Mouse (Mus musculus) heart, embryonic 10.5 days (tissue): ENCODE measurements around the gene Slc25a34. TPM values are rescaled to one million over a fixed set of nuclear protein-coding genes. Genes with fewer than 3 reads are reported as not detected.
A peak's percentile ranks its signal among the peaks of the same experiment; 100 is the strongest.

ENCODE experiments used
- DNase-seq: peaks from one replicate; pipeline ENCODE4 v3.0.0-alpha.2; 2017; ENCODE audit warnings: low spot score
- H3K27ac ChIP-seq: fragments of 300-500 bp; sonication (generic); 2 replicates; pipeline ENCODE4 v1.5.1; 2016; ENCODE audit warnings: mild to moderate bottlenecking
- H3K27me3 ChIP-seq: fragments of 300-500 bp; sonication (generic); 2 replicates; pipeline ENCODE4 v1.6.1; 2016; ENCODE audit warnings: mild to moderate bottlenecking; ENCODE audit not compliant: poor library complexity, insufficient read depth, severe bottlenecking
- H3K36me3 ChIP-seq: fragments of 300-500 bp; sonication (generic); 2 replicates; pipeline ENCODE4 v1.6.1; 2016; ENCODE audit warnings: mild to moderate bottlenecking, moderate library complexity
- H3K4me1 ChIP-seq: fragments of 300-500 bp; sonication (generic); 2 replicates; pipeline ENCODE4 v1.6.1; 2016; ENCODE audit warnings: mild to moderate bottlenecking
- H3K4me3 ChIP-seq: fragments of 300-500 bp; sonication (generic); 2 replicates; pipeline ENCODE4 v1.5.1; 2016; ENCODE audit warnings: mild to moderate bottlenecking, moderate library complexity
- H3K9me3 ChIP-seq: fragments of 300-500 bp; sonication (generic); 2 replicates; pipeline ENCODE4 v1.6.1; 2016; ENCODE audit warnings: mild to moderate bottlenecking, moderate library complexity
- WGBS: fragments of 180-500 bp; shearing (Covaris S2); methylation state at CpG from one replicate; pipeline ENCODE4 v1.1.7; 2016; 5-methylcytosine and 5-hydroxymethylcytosine counted together
- polyA plus RNA-seq: library from polyadenylated mRNA; unstranded; fragments of >200 nt; fragmentation: Nextera tagmentation; extraction: Ambion mirVana; gene quantifications from 2 replicates; pipeline ENCODE4 v1.2.1, GENCODE M21; 2016

Slc25a34 gene
- polyA plus RNA-seq, 1 experiment from 2014 or later = 0.34 TPM

DNA sequence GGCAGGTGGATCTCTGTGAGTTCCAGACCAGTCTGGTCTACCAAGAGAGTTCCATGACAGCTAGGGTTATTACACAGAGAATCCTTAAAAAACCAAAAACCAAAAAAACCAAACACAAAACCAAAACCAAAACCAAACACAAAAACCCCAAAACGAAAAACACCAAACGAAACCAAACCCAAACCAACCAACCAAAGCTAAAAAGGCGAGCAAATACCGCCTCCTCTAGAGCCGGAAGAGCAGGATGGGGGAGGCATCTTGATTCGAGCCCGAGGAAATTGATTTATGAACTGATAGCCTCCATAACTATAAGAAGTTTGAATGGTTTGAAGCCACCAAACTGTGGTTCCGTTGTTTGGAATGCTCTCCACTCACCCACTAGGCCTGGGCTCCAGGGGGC is 39.7 kb downstream of the Slc25a34 start:
- H3K36me3 ChIP-seq = peaks cover 87% of the 10 kb centered on the region
- H3K27me3 ChIP-seq = no peaks in the 10 kb centered on the region
- 0 out of 2 replicates have a peak, but pooled peaks cover 3% of the 10 kb centered on the region for H3K4me1 ChIP-seq
- 85% methylated on average over 8 of the region's 8 CpGs for WGBS
- no peak overlapping the region for H3K4me3 ChIP-seq
- no peak for DNase-seq
- H3K9me3 ChIP-seq = no peaks in the 10 kb centered on the region
- H3K27ac ChIP-seq = no peak overlapping the region

GRCm38 (mm10) chr4:141581051-141581450 is 42.6 kb downstream of the Slc25a34 start:
- H3K4me1 ChIP-seq = 0 out of 2 replicates have a peak, but pooled peaks cover 8% of the 10 kb centered on the region
- H3K4me3 ChIP-seq = no peak overlapping the region
- H3K9me3 ChIP-seq = no peaks in the 10 kb centered on the region
- peaks cover 86% of the 10 kb centered on the region for H3K36me3 ChIP-seq
- H3K27me3 ChIP-seq = no peaks in the 10 kb centered on the region
- WGBS = 92% methylated on average over 13 of the region's 13 CpGs
- no peak for DNase-seq
- H3K27ac ChIP-seq = no peak overlapping the region

DNA sequence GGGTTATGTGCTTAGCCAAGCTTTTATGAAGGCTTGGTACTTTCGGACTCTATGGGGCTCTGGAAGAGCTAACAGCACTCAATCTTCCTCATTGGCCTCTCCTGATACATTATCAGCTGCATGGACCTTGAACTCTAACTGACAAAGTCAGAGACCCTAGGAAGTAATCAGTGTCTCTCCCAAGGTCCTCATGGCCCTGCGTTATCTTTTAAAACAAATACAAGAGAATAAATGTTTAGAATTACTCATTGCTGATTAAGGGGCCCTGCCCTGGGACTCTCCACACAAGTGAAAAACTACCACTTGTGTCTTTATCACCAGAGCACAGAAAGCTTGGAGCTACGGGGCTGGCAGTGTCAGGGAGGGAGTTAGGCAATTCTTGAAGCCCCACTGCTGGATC is 44.8 kb downstream of the Slc25a34 start:
- H3K27ac ChIP-seq = no peak overlapping the region
- H3K9me3 ChIP-seq = no peaks in the 10 kb centered on the region
- peaks cover 15% of the 10 kb centered on the region for H3K4me1 ChIP-seq
- WGBS = 41% methylated on average over 3 of the region's 3 CpGs
- peaks cover 67% of the 10 kb centered on the region for H3K36me3 ChIP-seq
- no peak for DNase-seq
- no peak overlapping the region for H3K4me3 ChIP-seq
- no peaks in the 10 kb centered on the region for H3K27me3 ChIP-seq

DNA sequence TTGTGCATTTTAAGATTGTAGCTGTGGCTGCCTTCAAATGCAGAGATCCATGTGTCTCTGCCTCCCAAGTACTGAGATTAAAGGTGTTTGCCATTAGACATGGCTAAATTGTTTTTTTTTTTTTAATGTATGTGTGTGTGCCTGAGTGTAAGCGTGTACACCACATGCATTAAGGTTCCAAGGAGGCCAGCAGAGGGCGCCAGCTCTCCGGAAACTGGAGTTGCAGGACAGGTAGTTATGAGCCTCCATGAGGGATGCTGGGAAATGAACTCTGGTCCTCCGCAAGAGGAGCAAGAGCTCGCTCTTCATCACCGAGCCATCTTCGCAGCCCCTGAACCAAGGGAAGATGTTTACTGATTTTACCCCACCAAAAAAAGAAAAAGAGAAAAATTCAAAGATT is 46.7 kb downstream of the Slc25a34 start:
- Histone ChIP-seq H3K27ac (no peak overlapping the region), H3K36me3 (peaks cover 49% of the 10 kb centered on the region), H3K4me1 (peaks cover 29% of the 10 kb centered on the region), H3K4me3 (no peak overlapping the region), H3K9me3 (no peaks in the 10 kb centered on the region), H3K27me3 (no peaks in the 10 kb centered on the region)
- no peak for DNase-seq
- 92% methylated on average over 7 of the region's 7 CpGs for WGBS

- 83% methylated on average over 11 of the region's 11 CpGs for WGBS
- Histone ChIP-seq H3K36me3 (peaks cover 48% of the 10 kb centered on the region), H3K4me3 (no peak overlapping the region), H3K27ac (no peak overlapping the region), H3K27me3 (no peaks in the 10 kb centered on the region), H3K9me3 (no peaks in the 10 kb centered on the region), H3K4me1 (peaks cover 29% of the 10 kb centered on the region)
- no peak for DNase-seq
These were observed 47.2 kb downstream of the Slc25a34 start for GRCm38 (mm10) chr4:141576404-141576803.

GRCm38 (mm10) chr4:141574789-141575702 is 48.6 kb downstream of the Slc25a34 start:
- Histone ChIP-seq H3K36me3 (peaks cover 36% of the 10 kb centered on the region), H3K27me3 (no peaks in the 10 kb centered on the region), H3K27ac (no peak overlapping the region), H3K4me3 (no peak overlapping the region), H3K4me1 (peaks cover 38% of the 10 kb centered on the region), H3K9me3 (no peaks in the 10 kb centered on the region)
- peak; percentile 87 for DNase-seq
- WGBS = 41% methylated on average over 27 of the region's 27 CpGs

- Histone ChIP-seq H3K4me1 (peaks cover 32% of the 10 kb centered on the region), H3K36me3 (peaks cover 20% of the 10 kb centered on the region), H3K27me3 (no peaks in the 10 kb centered on the region), H3K9me3 (no peaks in the 10 kb centered on the region), H3K27ac (peak overlapping the region; percentile 16; the same call in 1 of the 2 replicates), H3K4me3 (no peak overlapping the region)
- no peak for DNase-seq
- WGBS = 58% methylated on average over 6 of the region's 6 CpGs
These were observed 50.2 kb downstream of the Slc25a34 start for GRCm38 (mm10) chr4:141573359-141573966.

DNA sequence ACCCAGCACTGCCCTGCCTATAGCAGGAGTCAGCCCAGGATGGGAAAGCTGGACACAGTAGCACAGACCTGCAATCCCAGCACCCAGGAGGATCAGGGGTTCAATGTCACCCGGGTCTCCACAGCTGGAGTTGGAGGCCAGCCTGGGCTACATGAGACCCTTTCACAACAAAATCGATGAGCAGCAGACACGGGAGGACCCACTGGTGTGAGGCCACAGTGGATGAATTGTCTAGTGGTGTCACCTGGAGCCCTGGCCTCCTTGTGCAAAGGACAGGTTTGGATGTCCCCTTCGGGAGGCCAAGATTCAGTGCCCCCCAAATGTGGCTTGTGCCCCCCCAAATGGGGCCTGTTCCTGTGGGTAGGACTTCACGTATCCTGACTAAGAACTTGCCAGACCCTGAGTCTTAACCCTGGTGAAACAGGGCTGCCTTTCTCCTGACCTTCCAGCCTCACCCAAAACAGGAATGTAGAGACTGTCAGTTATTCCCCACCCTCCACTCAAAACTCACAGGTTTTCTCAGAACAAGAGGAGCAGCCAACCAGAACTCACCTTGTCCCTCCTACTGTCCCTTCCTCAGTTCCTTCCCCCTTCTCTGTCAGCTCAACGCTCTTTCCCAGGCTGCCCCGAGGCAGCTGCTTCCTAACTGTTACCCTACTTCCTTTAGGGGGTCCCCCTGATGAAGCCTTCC is 50.8 kb downstream of the Slc25a34 start:
- no peak overlapping the region for H3K4me3 ChIP-seq
- DNase-seq = no peak
- H3K27me3 ChIP-seq = no peaks in the 10 kb centered on the region
- peaks cover 32% of the 10 kb centered on the region for H3K4me1 ChIP-seq
- peak overlapping the region; percentile 16; the same call in 1 of the 2 replicates for H3K27ac ChIP-seq
- WGBS = 74% methylated on average over 7 of the region's 7 CpGs
- no peaks in the 10 kb centered on the region for H3K9me3 ChIP-seq
- peaks cover 15% of the 10 kb centered on the region for H3K36me3 ChIP-seq

DNA sequence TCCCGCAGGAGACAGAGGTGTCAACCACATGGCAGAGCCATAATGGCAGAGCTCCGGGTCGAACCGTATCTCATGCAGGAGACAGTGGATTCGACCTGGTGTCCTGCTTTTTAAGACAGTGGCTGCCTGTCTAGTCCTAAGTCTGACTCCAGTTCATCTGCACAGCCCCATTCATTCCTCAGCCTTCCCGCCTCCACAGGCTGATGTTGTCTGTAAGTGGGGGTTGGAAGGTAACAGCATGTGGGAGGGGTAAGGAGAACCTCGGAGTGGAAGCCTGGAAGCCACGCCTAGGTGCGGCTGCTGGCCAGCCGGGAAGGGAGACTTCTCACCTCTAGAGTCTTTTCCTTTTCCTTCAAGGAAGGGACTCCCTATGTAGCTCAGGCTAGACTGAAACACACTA is 51.7 kb downstream of the Slc25a34 start:
- WGBS = 60% methylated on average over 10 of the region's 10 CpGs
- no peak for DNase-seq
- no peaks in the 10 kb centered on the region for H3K9me3 ChIP-seq

DNA sequence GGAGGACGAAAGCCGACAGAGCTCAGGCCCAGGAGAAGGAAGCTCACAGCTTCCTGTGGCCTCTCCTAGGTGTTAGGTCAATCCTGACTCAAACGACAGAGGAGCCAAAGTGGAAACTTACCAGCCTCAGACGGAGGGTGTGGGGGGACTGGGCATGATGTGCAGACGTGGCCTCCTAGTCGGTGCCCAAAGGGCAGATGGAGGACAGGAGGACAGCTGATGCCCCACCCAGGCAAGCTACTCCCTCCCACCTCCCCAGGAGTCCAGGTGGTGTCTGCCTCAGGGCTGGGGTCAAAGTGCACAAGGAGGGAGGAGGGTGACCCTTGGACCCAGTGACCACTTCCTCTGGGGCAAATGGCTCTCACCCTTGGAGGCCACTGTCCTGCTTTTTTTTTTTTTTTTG is 52.3 kb downstream of the Slc25a34 start:
- no peaks in the 10 kb centered on the region for H3K27me3 ChIP-seq
- peaks cover 32% of the 10 kb centered on the region for H3K4me1 ChIP-seq
- no peak overlapping the region for H3K4me3 ChIP-seq
- H3K9me3 ChIP-seq = no peaks in the 10 kb centered on the region
- 0 out of 2 replicates have a peak, but pooled peaks cover 2% of the 10 kb centered on the region for H3K36me3 ChIP-seq
- 49% methylated on average over 6 of the region's 6 CpGs for WGBS
- H3K27ac ChIP-seq = no peak overlapping the region
- no peak for DNase-seq

More for the DNA sequence above, 51.7 kb downstream of the Slc25a34 start:
- no peaks in the 10 kb centered on the region for H3K27me3 ChIP-seq
- peaks cover 6% of the 10 kb centered on the region for H3K36me3 ChIP-seq
- peaks cover 32% of the 10 kb centered on the region for H3K4me1 ChIP-seq
- no peak overlapping the region for H3K27ac ChIP-seq
- H3K4me3 ChIP-seq = no peak overlapping the region

- Histone ChIP-seq H3K27ac (no peak overlapping the region), H3K36me3 (no peaks in the 10 kb centered on the region), H3K4me1 (peaks cover 32% of the 10 kb centered on the region), H3K4me3 (no peak overlapping the region), H3K9me3 (no peaks in the 10 kb centered on the region), H3K27me3 (no peaks in the 10 kb centered on the region)
- 82% methylated on average over 1 of the region's 1 CpGs for WGBS
- DNase-seq = no peak
These were observed 52.8 kb downstream of the Slc25a34 start for GRCm38 (mm10) chr4:141570821-141571220.

GRCm38 (mm10) chr4:141570004-141570403 is 53.6 kb downstream of the Slc25a34 start:
- DNase-seq = no peak
- Histone ChIP-seq H3K4me3 (no peak overlapping the region), H3K36me3 (no peaks in the 10 kb centered on the region), H3K27me3 (no peaks in the 10 kb centered on the region), H3K9me3 (no peaks in the 10 kb centered on the region), H3K27ac (no peak overlapping the region), H3K4me1 (peaks cover 33% of the 10 kb centered on the region)
- WGBS = 39% methylated on average over 6 of the region's 6 CpGs

- Histone ChIP-seq H3K4me1 (peaks cover 30% of the 10 kb centered on the region), H3K27ac (no peak overlapping the region), H3K9me3 (no peaks in the 10 kb centered on the region), H3K36me3 (no peaks in the 10 kb centered on the region), H3K27me3 (no peaks in the 10 kb centered on the region), H3K4me3 (no peak overlapping the region)
- DNase-seq = no peak
- WGBS = 85% methylated on average over 5 of the region's 5 CpGs
These were observed 54.7 kb downstream of the Slc25a34 start for GRCm38 (mm10) chr4:141568966-141569365.
